Mouse (Mus musculus) induced T-regulatory cell, adult 2 months (primary cell): ENCODE measurements around the gene Negr1.
"Not testable (repeated sequence)": the region's sequence is repeated elsewhere in the genome, so short reads cannot be mapped to it uniquely, and the experiment has no call there.

Experiments
- DNase-seq: peaks from one replicate; pipeline ENCODE4 v3.0.0-alpha.2; 2012; ENCODE audit warnings: low read depth

The Negr1 gene

DNA sequence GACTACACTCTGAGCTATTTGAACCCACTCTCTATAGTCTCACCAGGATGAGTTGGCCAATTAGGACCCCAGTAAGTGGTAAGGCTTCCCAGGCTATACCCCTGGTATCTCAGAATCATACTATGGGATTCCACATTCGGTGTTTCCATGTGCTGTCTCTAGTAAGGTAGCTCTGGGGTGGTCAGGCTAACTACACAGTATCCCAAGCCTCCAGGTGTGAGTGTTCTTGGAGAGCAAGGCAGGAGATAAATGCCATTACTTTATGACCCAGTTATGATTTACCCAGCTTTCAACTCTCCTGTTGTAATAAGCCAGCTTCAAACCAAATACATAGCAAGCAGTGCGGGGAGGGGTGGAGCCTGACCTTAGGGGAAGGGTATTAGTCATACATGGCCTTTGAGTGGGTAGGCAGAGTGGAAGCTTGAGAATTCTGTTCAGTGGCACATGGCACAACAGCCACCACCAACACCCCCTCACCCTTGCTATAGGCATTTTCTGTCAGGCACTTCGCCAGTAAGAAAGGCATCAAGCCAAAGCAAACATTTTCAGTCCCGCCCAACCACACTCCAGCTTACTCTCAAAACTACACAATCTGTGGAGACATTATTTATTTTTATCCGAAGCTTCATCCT is 437.7 kb downstream of the Negr1 start:
- DNase-seq, result no peak

DNA sequence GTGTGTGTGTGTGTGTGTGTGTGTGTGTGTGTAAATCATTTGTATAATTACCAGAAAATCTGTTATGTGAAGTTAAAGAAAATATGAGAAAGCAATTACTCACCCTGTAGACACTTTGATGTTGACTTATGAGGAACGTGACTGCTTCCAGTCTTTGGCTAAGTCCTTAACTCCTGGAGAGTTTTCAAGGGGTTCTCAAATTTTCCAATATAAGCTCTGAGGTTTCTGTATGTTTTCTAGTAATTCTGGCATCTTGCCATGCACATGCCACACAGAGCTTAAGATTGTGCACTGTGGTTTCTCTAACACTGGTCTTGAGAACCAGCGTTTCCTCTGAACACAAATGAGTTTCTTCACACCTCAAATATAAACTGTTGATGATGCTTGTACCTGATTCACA is 460.0 kb downstream of the Negr1 start:
- no peak for DNase-seq

DNA sequence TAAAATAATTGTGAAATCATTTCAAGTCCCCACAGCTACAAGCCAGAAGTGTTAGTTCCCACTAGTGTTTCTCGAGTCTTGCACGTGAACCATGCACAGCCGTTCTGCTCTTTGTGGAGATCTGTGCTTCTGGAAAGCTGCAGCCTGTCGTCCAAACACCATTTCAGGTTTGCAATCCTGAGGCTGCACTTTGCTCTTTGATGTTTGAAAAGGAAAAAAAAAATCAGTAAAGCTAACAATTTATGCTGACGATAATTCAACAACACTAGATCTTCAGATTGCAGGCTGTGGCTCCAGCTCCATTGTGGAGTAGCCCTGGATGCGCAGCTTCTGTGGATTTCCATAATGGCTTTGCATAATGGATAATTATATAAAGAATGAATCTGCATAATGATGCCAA is 463.0 kb downstream of the Negr1 start:
- DNase-seq, result no peak

GRCm38 (mm10) chr3:157031513-157032142 is 470.0 kb downstream of the Negr1 start:
- no peak for DNase-seq

DNA sequence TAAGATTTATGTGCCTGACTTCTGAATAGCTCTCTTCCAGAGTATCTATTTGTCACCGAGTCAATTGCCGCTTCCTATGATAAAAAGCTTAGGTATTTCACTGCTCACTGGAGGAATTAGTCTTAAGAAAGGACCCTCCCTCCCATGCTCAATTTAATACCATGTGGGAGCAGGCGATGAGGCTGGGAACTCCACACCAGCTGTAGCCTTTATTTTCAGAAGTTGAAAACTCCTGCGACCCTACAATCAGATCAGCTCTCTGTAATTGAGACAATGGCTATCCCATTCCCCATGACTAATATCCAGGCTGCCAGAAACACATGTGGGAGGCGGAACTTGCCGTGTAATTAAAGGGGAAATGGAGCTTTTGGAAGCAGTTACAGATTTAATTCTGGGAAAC is 474.4 kb downstream of the Negr1 start:
- DNase-seq, result no peak

GRCm38 (mm10) chr3:157036568-157036967 is 475.0 kb downstream of the Negr1 start:
- no peak for DNase-seq

GRCm38 (mm10) chr3:157040619-157041018 is 479.0 kb downstream of the Negr1 start:
- DNase-seq, result no peak

DNA sequence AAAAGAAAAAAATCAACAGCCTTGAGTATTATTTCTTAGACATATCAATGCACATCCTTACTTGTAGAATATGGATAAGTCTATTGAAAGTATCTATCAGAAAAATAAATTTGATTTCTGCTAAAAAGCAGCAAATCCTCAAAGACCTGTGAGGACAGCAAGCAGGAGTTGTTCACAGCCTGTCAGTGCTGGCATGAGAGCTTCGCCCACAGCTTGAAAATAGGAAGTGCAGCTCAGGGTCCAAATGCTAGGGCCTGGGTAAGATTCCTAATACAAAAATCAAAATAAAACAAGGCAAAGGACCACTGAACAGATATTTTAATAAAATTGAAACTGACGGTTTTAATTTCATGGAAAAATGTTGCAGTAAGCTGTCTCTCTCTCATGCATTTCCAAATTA is 483.0 kb downstream of the Negr1 start:
- no peak for DNase-seq

GRCm38 (mm10) chr3:157064438-157064837 is 502.8 kb downstream of the Negr1 start:
- not testable (repeated sequence) for DNase-seq

DNA sequence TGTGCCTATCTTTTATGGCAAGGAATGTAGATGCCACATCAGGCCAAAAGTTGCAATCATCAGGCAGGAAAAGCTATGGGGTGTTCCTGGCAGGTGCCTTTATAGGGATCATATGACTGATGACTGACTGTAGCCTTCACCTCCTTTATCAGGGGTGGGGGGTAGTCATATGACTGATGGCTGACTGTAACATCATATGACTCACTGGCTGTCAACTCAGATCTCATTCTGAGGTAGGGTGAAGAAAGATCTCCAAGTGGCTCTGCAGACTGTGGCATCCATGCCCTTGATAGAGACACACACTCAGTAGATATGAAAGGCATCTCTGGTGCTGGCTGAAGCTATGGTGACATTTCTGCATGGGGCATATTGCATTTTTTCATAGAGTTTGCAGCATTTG is 504.7 kb downstream of the Negr1 start:
- DNase-seq, result no peak

GRCm38 (mm10) chr3:157079250-157079965 is 517.8 kb downstream of the Negr1 start:
- no peak for DNase-seq

GRCm38 (mm10) chr3:157079966-157080306 is 518.3 kb downstream of the Negr1 start:
- DNase-seq, result no peak

GRCm38 (mm10) chr3:157080585-157080984 is 519.0 kb downstream of the Negr1 start:
- no peak for DNase-seq

GRCm38 (mm10) chr3:157082808-157083784 is 521.5 kb downstream of the Negr1 start:
- no peak for DNase-seq

DNA sequence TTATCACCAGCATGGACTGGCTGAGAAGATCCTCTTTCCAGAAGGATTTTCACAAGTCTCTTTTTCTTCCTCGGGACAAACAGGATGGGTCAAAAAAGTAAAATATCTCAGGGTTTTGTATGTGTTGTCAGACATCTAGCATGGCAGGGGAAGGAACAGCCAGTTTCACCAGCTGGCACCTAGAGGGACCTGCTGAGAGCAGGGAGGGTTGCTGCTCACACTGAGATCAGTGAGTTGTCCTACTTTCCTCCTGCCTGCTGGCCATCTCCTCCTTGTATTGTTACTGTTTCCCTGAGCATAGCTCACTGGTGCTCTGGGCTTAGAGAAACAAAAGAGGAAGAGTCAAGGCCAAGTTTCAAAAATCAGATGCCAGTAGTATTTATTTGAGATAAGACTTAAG is 523.6 kb downstream of the Negr1 start:
- no peak for DNase-seq

DNA sequence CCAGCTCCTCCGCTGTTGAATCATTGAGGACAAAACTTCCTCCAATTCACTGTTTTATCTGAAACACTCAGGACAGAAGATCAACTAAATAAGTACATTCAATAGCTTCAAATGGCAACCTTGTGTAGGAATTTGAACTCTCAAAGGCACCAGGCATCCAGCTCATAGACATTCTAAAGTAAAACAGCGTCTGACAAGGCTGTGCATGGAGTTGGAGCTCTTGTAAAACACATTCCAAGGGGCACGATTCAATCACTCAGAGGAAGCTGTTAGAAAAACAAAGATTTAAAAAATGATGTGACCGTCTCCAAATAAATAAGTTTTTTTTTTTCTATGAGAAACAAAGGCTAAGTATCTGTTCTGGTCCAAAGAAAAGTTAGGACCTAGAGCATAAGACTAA is 528.5 kb downstream of the Negr1 start:
- no peak for DNase-seq

GRCm38 (mm10) chr3:157096284-157096683 is 534.7 kb downstream of the Negr1 start:
- DNase-seq, result no peak

- DNase-seq, result no peak
Observed at GRCm38 (mm10) chr3:157097514-157097913, 535.9 kb downstream of the Negr1 start.

GRCm38 (mm10) chr3:157098417-157098816 is 536.8 kb downstream of the Negr1 start:
- DNase-seq, result no peak

GRCm38 (mm10) chr3:157104866-157105579 is 543.4 kb downstream of the Negr1 start:
- DNase-seq, result no peak

GRCm38 (mm10) chr3:157105580-157106264 is 544.1 kb downstream of the Negr1 start:
- no peak for DNase-seq
